Mouse (Mus musculus): ENCODE measurements around the gene Cct6b. TPM values are rescaled to one million over a fixed set of nuclear protein-coding genes. Genes with fewer than 3 reads are reported as not detected.

Gene Cct6b
- 0.31 TPM in 2 replicates for polyA plus RNA-seq (2015; fragmentation: Nextera tagmentation; extraction: Ambion mirVana)

- H3K9ac ChIP-seq: peak within 1 kb of the TSS; percentile 85
- under 1% methylated on average over 44 of the region's 44 CpGs for WGBS
- 0 out of 2 replicates have a peak, but pooled peaks cover 3% of the 10 kb centered on the region for H3K27me3 ChIP-seq
- H3K27ac ChIP-seq: peak within 1 kb of the TSS; percentile 91
- peak within 1 kb of the TSS; percentile 83 for H3K4me2 ChIP-seq
- peak; percentile 99 for ATAC-seq (ENCODE audit: borderline replicate concordance, extremely low read depth, low FRiP score, low TSS enrichment)
- no peaks in the 10 kb centered on the region for H3K9me3 ChIP-seq
- H3K4me1 ChIP-seq: peaks cover 22% of the 10 kb centered on the region
- H3K36me3 ChIP-seq: peaks cover 4% of the 10 kb centered on the region
- H3K4me3 ChIP-seq: peak within 1 kb of the TSS; percentile 87
Measured at GRCm38 (mm10) chr11:82763742-82764437, at the start of gene Cct6b, which contains the start of gene Zfp830. Gene Cct6b, minus strand, starts transcription at chr11:82764321. Gene Zfp830, plus strand, starts transcription at chr11:82764345.

- ATAC-seq (ENCODE audit: borderline replicate concordance, extremely low read depth, low FRiP score, low TSS enrichment): no peak
- no peaks in the 10 kb centered on the region for H3K27me3 ChIP-seq
- no peak overlapping the region for H3K4me2 ChIP-seq
- H3K36me3 ChIP-seq: peaks cover 5% of the 10 kb centered on the region
- 53% methylated on average over 5 of the region's 5 CpGs for WGBS
- H3K27ac ChIP-seq: no peak overlapping the region
- H3K4me3 ChIP-seq: no peak overlapping the region
- no peak overlapping the region for H3K9ac ChIP-seq
- no peaks in the 10 kb centered on the region for H3K9me3 ChIP-seq
- H3K4me1 ChIP-seq: no peaks in the 10 kb centered on the region
Measured at GRCm38 (mm10) chr11:82808485-82808884, 44.4 kb upstream of the Cct6b start.

DNA sequence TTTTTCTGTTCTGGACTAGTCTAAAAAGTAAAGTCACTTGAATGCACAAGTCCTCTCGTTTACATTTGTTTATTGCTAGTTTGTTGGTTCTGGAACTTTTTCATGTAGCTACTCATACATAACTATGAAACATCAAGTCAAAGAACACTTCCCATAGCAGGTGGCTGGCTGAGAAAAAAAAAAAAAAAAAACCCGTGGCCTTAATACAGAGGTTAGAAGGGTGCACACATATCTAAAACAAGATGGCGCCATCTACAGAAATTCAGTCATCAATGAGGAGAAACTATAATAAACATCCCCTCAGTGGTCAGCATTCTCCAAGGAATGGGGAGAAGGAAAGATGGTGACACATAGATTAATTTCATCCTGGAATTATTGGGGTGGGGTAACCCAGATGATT lies 43.2 kb upstream of the Cct6b start:
- 64% methylated on average over 3 of the region's 3 CpGs for WGBS
- peaks cover 16% of the 10 kb centered on the region for H3K36me3 ChIP-seq

DNA sequence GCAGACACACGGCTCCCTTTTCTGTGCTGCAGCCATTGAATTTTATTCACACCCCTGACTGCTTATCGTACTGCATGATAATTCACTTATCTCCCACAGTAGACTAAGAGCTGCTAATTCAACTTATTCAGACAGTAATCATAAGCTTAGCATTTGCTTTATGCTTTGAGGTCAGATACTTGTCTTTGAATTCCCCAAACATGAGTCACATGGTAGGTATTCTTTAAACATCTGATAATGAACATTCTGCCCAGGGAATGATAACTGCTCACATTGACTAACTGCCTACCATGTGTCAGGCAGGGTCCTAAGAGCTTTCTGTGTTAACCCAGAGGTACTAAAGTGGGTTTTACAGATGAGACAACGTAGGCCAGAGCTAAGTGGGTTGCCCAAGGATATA lies 42.5 kb upstream of the Cct6b start:
- WGBS: 52% methylated on average over 3 of the region's 3 CpGs
- no peak overlapping the region for H3K4me2 ChIP-seq
- H3K4me1 ChIP-seq: no peaks in the 10 kb centered on the region
- H3K36me3 ChIP-seq: peaks cover 23% of the 10 kb centered on the region
- no peak overlapping the region for H3K4me3 ChIP-seq
- no peak for ATAC-seq (ENCODE audit: borderline replicate concordance, extremely low read depth, low FRiP score, low TSS enrichment)
- no peak overlapping the region for H3K27ac ChIP-seq
- H3K9ac ChIP-seq: no peak overlapping the region
- no peaks in the 10 kb centered on the region for H3K9me3 ChIP-seq
- H3K27me3 ChIP-seq: no peaks in the 10 kb centered on the region

More for the DNA sequence above, 43.2 kb upstream of the Cct6b start:
- Histone ChIP-seq H3K9ac (no peak overlapping the region), H3K4me3 (no peak overlapping the region), H3K4me1 (no peaks in the 10 kb centered on the region), H3K9me3 (no peaks in the 10 kb centered on the region), H3K27ac (no peak overlapping the region), H3K4me2 (no peak overlapping the region), H3K27me3 (no peaks in the 10 kb centered on the region)
- ATAC-seq (ENCODE audit: borderline replicate concordance, extremely low read depth, low FRiP score, low TSS enrichment): no peak

GRCm38 (mm10) chr11:82783453-82783852 lies 19.3 kb upstream of the Cct6b start:
- peaks cover 48% of the 10 kb centered on the region for H3K36me3 ChIP-seq
- H3K27ac ChIP-seq: no peak overlapping the region
- no peak overlapping the region for H3K9ac ChIP-seq
- no peak overlapping the region for H3K4me3 ChIP-seq
- H3K27me3 ChIP-seq: no peaks in the 10 kb centered on the region
- 84% methylated on average over 11 of the region's 11 CpGs for WGBS
- H3K9me3 ChIP-seq: no peaks in the 10 kb centered on the region
- no peak for ATAC-seq (ENCODE audit: borderline replicate concordance, extremely low read depth, low FRiP score, low TSS enrichment)
- H3K4me2 ChIP-seq: no peak overlapping the region
- H3K4me1 ChIP-seq: peaks cover 26% of the 10 kb centered on the region

- no peak for ATAC-seq (ENCODE audit: borderline replicate concordance, extremely low read depth, low FRiP score, low TSS enrichment)
- Histone ChIP-seq H3K27me3 (no peaks in the 10 kb centered on the region), H3K4me2 (peak overlapping the region; percentile 71), H3K9ac (peak overlapping the region; percentile 98), H3K36me3 (peaks cover 36% of the 10 kb centered on the region), H3K4me3 (peak overlapping the region; percentile 99), H3K9me3 (no peaks in the 10 kb centered on the region), H3K4me1 (peaks cover 26% of the 10 kb centered on the region), H3K27ac (peak overlapping the region; percentile 98; the same call in 1 of the 2 replicates)
- 42% methylated on average over 6 of the region's 6 CpGs for WGBS
Measured at GRCm38 (mm10) chr11:82782197-82782596, 18.1 kb upstream of the Cct6b start.

DNA sequence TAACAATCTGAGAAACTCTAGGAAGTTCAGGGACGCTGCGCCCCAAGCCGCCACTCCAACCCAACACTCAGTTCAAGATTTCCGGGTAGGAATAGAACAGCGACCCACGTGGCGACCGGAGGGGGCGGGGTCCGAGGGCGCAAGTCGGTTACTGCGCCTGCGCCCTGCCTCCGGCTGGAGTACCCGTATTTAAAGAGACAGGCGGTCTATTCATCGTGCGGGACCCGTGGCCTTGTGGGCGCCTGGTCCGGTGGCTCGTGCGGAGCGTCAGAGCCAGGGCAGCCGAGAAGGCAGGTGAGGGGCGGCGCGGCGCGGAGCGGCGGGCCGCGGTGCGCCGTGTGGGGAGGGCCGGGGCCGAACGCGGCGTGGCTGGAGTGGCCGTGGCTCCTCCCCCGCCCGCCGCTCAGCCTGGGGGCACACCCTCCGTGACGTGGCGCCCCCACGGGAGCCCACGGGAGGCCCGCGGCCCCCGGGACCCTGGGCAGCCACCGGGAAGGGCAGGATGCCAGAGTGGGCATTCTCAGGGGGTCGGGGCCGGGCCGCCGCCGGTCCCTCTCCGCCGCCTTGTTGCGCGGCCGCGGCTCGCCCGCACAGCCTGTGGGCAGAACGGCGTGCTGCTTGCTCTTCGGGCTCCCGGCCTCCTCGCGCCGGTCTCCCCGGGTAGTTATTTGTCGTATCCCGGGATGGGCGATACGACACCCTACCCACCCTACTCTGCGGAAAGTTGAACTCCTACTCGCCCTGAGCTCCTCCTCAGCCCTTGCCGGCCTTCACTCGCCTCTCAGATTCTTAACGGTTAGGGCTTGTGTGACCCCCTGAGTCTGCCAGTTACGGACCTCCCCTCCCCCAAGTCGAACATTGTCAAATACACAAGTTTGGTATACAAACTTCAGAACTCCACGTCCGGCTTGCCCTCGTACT lies 17.1 kb upstream of the Cct6b start, which contains the start of gene Lig3:
Gene Lig3, plus strand, starts transcription at position 126 of the 921 bp plus-strand sequence.
- peak; percentile 95 for ATAC-seq (ENCODE audit: borderline replicate concordance, extremely low read depth, low FRiP score, low TSS enrichment)
- peaks cover 26% of the 10 kb centered on the region for H3K36me3 ChIP-seq
- H3K4me1 ChIP-seq: peaks cover 26% of the 10 kb centered on the region
- H3K9me3 ChIP-seq: no peaks in the 10 kb centered on the region
- under 1% methylated on average over 65 of the region's 90 CpGs for WGBS
- H3K27me3 ChIP-seq: no peaks in the 10 kb centered on the region
- H3K9ac ChIP-seq: peak within 1 kb of the TSS; percentile 98
- H3K4me3 ChIP-seq: peak within 1 kb of the TSS; percentile 99
- peak within 1 kb of the TSS; percentile 71 for H3K4me2 ChIP-seq
- H3K27ac ChIP-seq: peak within 1 kb of the TSS; percentile 98

GRCm38 (mm10) chr11:82780134-82780533 lies 16.0 kb upstream of the Cct6b start:
- Histone ChIP-seq H3K4me1 (peaks cover 26% of the 10 kb centered on the region), H3K9me3 (no peaks in the 10 kb centered on the region), H3K9ac (peak overlapping the region; percentile 98), H3K36me3 (peaks cover 16% of the 10 kb centered on the region), H3K27me3 (no peaks in the 10 kb centered on the region), H3K4me2 (peak overlapping the region; percentile 71), H3K27ac (peak overlapping the region; percentile 98), H3K4me3 (peak overlapping the region; percentile 99)
- 34% methylated on average over 5 of the region's 5 CpGs for WGBS
- ATAC-seq (ENCODE audit: borderline replicate concordance, extremely low read depth, low FRiP score, low TSS enrichment): no peak

GRCm38 (mm10) chr11:82764438-82764924 lies 360 bp upstream of the Cct6b start:
- Histone ChIP-seq H3K27me3 (no peaks in the 10 kb centered on the region), H3K4me1 (peaks cover 22% of the 10 kb centered on the region)
- WGBS: under 1% methylated on average over 28 of the region's 28 CpGs

GRCm38 (mm10) chr11:82763261-82763660 lies 860 bp downstream of the Cct6b start:
- H3K27ac ChIP-seq: peak overlapping the region; percentile 91; the same call in 1 of the 2 replicates
- H3K9me3 ChIP-seq: no peaks in the 10 kb centered on the region
- peaks cover 22% of the 10 kb centered on the region for H3K4me1 ChIP-seq
- peak overlapping the region; percentile 85 for H3K9ac ChIP-seq
- peak overlapping the region; percentile 87 for H3K4me3 ChIP-seq
- ATAC-seq (ENCODE audit: borderline replicate concordance, extremely low read depth, low FRiP score, low TSS enrichment): no peak
- peak overlapping the region; percentile 83 for H3K4me2 ChIP-seq
- H3K36me3 ChIP-seq: no peaks in the 10 kb centered on the region
- 0 out of 2 replicates have a peak, but pooled peaks cover 4% of the 10 kb centered on the region for H3K27me3 ChIP-seq
- WGBS: 8% methylated on average over 4 of the region's 4 CpGs

More at GRCm38 (mm10) chr11:82764438-82764924, 360 bp upstream of the Cct6b start:
- Histone ChIP-seq H3K9me3 (no peaks in the 10 kb centered on the region), H3K4me3 (peak overlapping the region; percentile 87), H3K36me3 (peaks cover 6% of the 10 kb centered on the region), H3K9ac (peak overlapping the region; percentile 85), H3K27ac (peak overlapping the region; percentile 91), H3K4me2 (peak overlapping the region; percentile 83)
- ATAC-seq (ENCODE audit: borderline replicate concordance, extremely low read depth, low FRiP score, low TSS enrichment): peak; percentile 66; the same call in 1 of the 2 replicates

DNA sequence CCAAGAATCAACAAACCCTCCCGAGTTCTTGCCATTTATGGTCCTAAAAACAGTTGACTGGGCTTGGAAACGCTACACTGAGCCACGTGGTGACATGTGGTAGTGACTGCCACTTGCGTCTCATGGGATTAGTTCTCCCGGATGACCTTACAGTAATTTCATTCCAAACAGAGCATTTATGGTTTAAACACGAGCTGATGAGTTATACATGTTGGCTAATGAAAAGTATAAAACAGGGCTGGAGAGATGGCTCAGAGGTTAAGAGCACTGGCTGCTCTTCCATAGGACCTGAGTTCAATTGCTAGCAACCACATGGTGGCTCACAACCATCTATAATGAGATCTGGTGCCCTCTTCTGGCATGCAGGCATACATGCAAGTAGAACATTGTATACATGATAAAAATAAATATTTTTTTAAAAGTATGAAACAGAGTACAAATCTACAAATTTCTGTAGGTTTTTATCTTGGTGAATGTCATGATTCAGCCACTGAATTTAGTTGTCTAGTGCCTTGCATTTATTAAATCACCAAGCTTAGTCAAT lies 1.8 kb downstream of the Cct6b start:
- no peak overlapping the region for H3K4me3 ChIP-seq
- H3K36me3 ChIP-seq: no peaks in the 10 kb centered on the region
- no peaks in the 10 kb centered on the region for H3K9me3 ChIP-seq
- no peak for ATAC-seq (ENCODE audit: borderline replicate concordance, extremely low read depth, low FRiP score, low TSS enrichment)
- H3K27me3 ChIP-seq: 0 out of 2 replicates have a peak, but pooled peaks cover 8% of the 10 kb centered on the region
- WGBS: 83% methylated on average over 6 of the region's 6 CpGs
- H3K9ac ChIP-seq: no peak overlapping the region
- H3K4me2 ChIP-seq: no peak overlapping the region
- peaks cover 22% of the 10 kb centered on the region for H3K4me1 ChIP-seq
- no peak overlapping the region for H3K27ac ChIP-seq
